Mouse (Mus musculus): ENCODE data around the gene Foxp4.

The Foxp4 gene

GRCm38 (mm10) chr17:47850639-47851314 is 73.7 kb downstream of the Foxp4 start:
- DNase-seq, result no peak

GRCm38 (mm10) chr17:47850035-47850434 is 74.4 kb downstream of the Foxp4 start:
- peak in 1 of 2 experiments; percentile 18 for DNase-seq

DNA sequence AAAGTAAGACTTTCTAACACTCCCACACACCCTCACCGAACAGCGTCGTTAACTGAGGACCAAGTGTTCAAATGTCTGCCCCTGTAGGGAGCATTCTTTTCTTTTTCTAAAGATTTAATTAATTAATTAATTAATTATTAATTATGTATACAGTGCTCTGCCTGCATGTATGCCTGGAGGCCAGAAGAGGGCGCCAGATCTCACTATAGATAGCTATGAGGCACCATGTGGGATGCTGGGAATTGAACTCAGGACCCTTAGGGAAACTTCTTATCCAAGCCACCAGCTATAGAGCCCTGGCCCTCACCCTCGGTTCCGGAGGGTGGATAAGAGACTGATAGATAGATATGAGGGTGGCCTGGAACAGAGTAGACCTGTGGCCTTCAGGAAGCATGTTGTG is 76.5 kb downstream of the Foxp4 start:
- no peak for DNase-seq

DNA sequence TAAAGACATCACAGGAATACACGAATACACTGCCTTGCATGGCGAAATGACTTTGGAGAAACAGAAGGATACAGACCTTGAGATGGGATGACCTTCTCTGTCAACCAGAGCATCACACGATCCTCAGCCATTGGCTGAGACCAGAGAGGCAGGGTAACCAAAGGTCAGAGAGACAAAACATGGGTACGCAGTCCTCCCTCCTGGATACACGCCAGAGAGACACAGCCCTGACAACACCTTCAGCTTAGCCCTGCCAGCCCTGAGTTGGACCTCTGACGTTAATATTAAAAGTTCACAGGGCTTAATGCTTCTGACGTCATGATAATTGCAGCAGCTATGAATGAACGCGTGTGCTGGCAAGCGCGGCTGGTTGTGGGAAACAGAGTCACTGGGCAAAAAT is 78.8 kb downstream of the Foxp4 start:
- DNase-seq, result no peak

GRCm38 (mm10) chr17:47843465-47843864 is 81.0 kb downstream of the Foxp4 start:
- DNase-seq, result no peak

GRCm38 (mm10) chr17:47841931-47842623 is 82.4 kb downstream of the Foxp4 start:
- DNase-seq, result peak; percentile 20 to 40

DNA sequence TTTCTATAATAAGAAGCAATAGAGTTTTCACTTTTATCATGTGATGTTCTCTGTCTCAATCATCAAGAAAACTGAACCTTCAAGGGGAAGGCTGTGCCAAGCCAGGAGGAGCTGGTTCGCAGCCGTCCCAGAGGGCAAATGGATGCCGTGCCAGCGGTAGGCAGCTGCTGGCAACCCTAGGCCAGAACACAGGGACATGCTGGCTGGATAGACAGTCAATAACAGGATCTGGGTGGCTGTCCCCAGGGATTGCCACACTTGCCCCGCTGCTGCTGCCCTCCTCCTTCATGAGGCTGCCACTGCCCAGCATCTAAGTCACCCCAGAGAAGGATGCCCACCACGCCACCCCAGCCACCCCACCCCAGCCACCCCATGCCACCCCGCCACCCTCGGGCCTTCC is 82.9 kb downstream of the Foxp4 start:
- DNase-seq, result no peak

DNA sequence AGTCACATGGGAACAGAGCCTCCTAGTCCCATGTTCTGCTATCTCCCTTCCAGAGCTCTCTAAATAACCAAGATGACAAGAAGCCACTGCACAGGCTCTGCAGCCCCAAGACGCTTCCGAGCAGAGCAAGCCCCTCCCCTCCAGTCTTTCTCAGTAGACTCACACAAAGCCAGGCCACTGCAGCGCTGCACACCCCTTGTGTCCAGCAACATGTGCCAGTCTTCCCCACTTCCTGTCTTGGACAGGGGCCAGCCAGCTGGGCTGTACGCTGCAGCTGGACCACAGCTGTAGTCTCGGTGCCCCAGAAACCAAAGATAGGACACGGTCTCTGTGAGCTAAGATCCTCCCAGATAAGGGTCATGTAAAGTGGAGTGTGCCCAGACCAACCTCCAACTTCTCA is 86.6 kb downstream of the Foxp4 start:
- DNase-seq, result no peak

- no peak for DNase-seq
Observed at GRCm38 (mm10) chr17:47834482-47834767, 90.0 kb downstream of the Foxp4 start, which contains the start of gene Mdfi. Gene Mdfi, minus strand, starts transcription at chr17:47834691.

GRCm38 (mm10) chr17:47833628-47834481 is 90.6 kb downstream of the Foxp4 start:
- no peak for DNase-seq

GRCm38 (mm10) chr17:47833029-47833627 is 91.3 kb downstream of the Foxp4 start:
- no peak for DNase-seq

- no peak for DNase-seq
Observed at GRCm38 (mm10) chr17:47832501-47833028, 91.9 kb downstream of the Foxp4 start.

DNA sequence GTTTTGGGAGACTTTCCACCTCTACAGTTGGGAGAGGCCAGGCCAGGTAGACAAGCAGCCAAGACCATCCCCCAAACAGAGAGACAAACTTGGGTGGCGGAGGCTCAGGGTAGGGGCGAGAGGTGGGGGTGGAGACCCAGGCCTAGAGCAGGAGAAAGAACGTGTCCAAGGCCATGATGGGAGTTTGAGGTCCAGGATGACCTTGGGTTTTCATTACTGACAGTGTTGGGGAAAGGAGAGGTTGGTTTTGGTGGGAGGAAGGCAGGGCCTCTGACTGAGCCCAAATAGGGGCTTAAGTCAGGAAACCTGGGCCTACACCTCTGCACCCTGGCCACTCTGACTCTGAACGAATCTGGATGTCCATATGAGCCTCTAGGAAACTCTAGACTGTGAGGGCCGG is 92.7 kb downstream of the Foxp4 start:
- no peak for DNase-seq

DNA sequence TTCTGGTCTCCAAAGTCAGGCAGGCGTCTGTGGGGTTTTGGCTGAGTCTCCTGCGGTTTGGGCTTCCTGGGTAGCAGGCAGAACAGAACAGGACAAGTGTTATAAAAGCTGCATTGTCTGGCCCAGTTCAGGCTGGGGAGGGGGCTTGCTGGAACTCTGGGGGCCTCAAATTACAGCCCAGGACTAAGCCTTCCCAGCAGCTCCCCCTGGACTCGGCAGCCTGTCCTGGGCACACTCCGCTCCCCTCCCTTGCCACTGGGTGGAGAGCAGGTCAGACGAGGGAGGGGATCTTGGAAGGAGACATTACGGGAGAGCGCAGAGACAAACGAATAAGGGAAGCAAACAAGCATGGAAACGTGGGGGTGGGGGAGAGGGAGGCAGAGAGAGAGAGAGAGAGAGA is 93.3 kb downstream of the Foxp4 start:
- DNase-seq, result no peak

GRCm38 (mm10) chr17:47821339-47821738 is 103.1 kb downstream of the Foxp4 start:
- no peak for DNase-seq

DNA sequence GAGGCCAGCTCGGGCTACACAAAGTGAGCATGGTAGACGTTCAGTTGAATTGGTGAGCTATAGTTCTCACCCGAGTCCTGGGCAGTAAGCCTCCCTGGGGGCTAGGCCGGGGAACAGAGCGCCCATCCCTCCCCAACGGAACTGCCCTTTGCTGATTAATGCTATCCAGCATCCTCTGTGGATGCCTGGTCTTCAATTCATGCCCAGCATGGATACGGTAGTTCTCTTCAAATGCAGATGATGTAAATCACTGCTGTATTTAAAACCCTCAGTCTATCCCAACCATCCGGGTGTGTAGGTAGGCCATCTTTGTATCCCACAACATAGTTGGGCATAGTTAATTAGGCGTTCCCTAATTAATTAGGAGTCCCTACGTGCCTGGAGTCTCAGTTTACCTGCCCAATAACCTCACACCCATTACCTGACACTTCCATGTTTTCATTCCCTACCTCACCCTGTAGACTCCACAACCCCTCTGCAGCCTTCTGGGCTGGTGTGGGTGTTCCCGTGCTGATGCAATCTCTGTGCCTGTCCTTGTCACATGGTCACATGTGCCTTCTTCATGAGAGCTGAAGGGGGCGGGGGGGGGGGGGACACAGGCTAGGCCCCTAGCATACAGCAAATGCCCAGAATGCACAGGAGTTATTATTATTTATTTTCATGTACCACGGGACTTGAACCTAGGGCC is 106.3 kb downstream of the Foxp4 start:
- DNase-seq, result no peak

Data from cerebellum, adult 18-20 months (tissue).